Mouse (Mus musculus) hindbrain, embryonic 12.5 days (tissue): ENCODE data around the gene Gm47995. TPM values are rescaled to one million over a fixed set of nuclear protein-coding genes. Genes with fewer than 3 reads are reported as not detected.

Experiments
- ATAC-seq: fragments of 200-750 bp; cut with Nextera tagmentation; 2 replicates; pipeline ENCODE4 v1.8.0; 2017; ENCODE audit warnings: moderate TSS enrichment; ENCODE audit not compliant: low FRiP score
- H3K27ac ChIP-seq: fragments of 300-500 bp; sonication (generic); 2 replicates; pipeline ENCODE4 v1.5.1; 2016; ENCODE audit warnings: mild to moderate bottlenecking
- H3K27me3 ChIP-seq: fragments of 300-500 bp; sonication (generic); 2 replicates; pipeline ENCODE4 v1.6.1; 2016; ENCODE audit warnings: mild to moderate bottlenecking
- H3K36me3 ChIP-seq: fragments of 300-500 bp; sonication (generic); 2 replicates; pipeline ENCODE4 v1.6.1; 2016; ENCODE audit warnings: mild to moderate bottlenecking
- H3K4me1 ChIP-seq: fragments of 300-500 bp; sonication (generic); 2 replicates; pipeline ENCODE4 v1.6.1; 2016
- H3K4me2 ChIP-seq: fragments of 300-500 bp; sonication (generic); replicated peaks from 2 replicates; pipeline ENCODE4 v1.6.1; 2016; ENCODE audit warnings: mild to moderate bottlenecking
- H3K4me3 ChIP-seq: fragments of 300-500 bp; sonication (generic); 2 replicates; pipeline ENCODE4 v1.5.1; 2016; ENCODE audit warnings: mild to moderate bottlenecking
- H3K9ac ChIP-seq: fragments of 300-500 bp; sonication (generic); 2 replicates; pipeline ENCODE4 v1.6.1; 2016; ENCODE audit warnings: mild to moderate bottlenecking, moderate library complexity
- H3K9me3 ChIP-seq: fragments of 300-500 bp; sonication (generic); replicated peaks from 2 replicates; pipeline ENCODE4 v1.6.1; 2016; ENCODE audit warnings: mild to moderate bottlenecking
- WGBS: fragments of 180-500 bp; shearing (Covaris S2); methylation state at CpG from one replicate; pipeline ENCODE4 v1.1.7; 2016; 5-methylcytosine and 5-hydroxymethylcytosine counted together
- polyA plus RNA-seq: library from polyadenylated mRNA; unstranded; fragments of >200 nt; fragmentation: Nextera tagmentation; extraction: Ambion mirVana; gene quantifications from 2 replicates; pipeline ENCODE4 v1.2.1, GENCODE M21; 2016

The Gm47995 gene
- polyA plus RNA-seq, 1 experiment from 2014 or later = not detected

GRCm38 (mm10) chr1:151244013-151244412 lies 45.8 kb downstream of the Gm47995 start:
- Histone ChIP-seq H3K4me2 (no peak overlapping the region), H3K27ac (no peak overlapping the region), H3K4me3 (no peak overlapping the region), H3K27me3 (no peaks in the 10 kb centered on the region), H3K36me3 (no peaks in the 10 kb centered on the region), H3K4me1 (no peaks in the 10 kb centered on the region), H3K9me3 (no peaks in the 10 kb centered on the region), H3K9ac (no peak overlapping the region)
- 89% methylated on average over 5 of the region's 5 CpGs for WGBS
- no peak for ATAC-seq

- 92% methylated on average over 4 of the region's 4 CpGs for WGBS
- H3K36me3 ChIP-seq = no peaks in the 10 kb centered on the region
- no peak for ATAC-seq
- H3K4me3 ChIP-seq = no peak overlapping the region
- H3K9ac ChIP-seq = no peak overlapping the region
- no peak overlapping the region for H3K27ac ChIP-seq
- no peaks in the 10 kb centered on the region for H3K4me1 ChIP-seq
- H3K9me3 ChIP-seq = no peaks in the 10 kb centered on the region
- no peaks in the 10 kb centered on the region for H3K27me3 ChIP-seq
- no peak overlapping the region for H3K4me2 ChIP-seq
These were observed 46.5 kb downstream of the Gm47995 start for GRCm38 (mm10) chr1:151244761-151245160.

GRCm38 (mm10) chr1:151245165-151245564 lies 46.9 kb downstream of the Gm47995 start:
- H3K4me2 ChIP-seq = no peak overlapping the region

GRCm38 (mm10) chr1:151245846-151246245 lies 47.6 kb downstream of the Gm47995 start:
- Histone ChIP-seq H3K4me2 (no peak overlapping the region), H3K9ac (no peak overlapping the region), H3K4me3 (no peak overlapping the region), H3K4me1 (peaks cover 3% of the 10 kb centered on the region; the same call in 1 of the 2 replicates), H3K36me3 (no peaks in the 10 kb centered on the region), H3K27ac (no peak overlapping the region), H3K27me3 (no peaks in the 10 kb centered on the region), H3K9me3 (no peaks in the 10 kb centered on the region)
- ATAC-seq = no peak
- WGBS = 74% methylated on average over 2 of the region's 2 CpGs

More at GRCm38 (mm10) chr1:151245165-151245564, 46.9 kb downstream of the Gm47995 start:
- Histone ChIP-seq H3K9me3 (no peaks in the 10 kb centered on the region), H3K27ac (no peak overlapping the region), H3K36me3 (no peaks in the 10 kb centered on the region), H3K27me3 (no peaks in the 10 kb centered on the region), H3K9ac (no peak overlapping the region), H3K4me3 (no peak overlapping the region), H3K4me1 (no peaks in the 10 kb centered on the region)
- 91% methylated on average over 10 of the region's 10 CpGs for WGBS
- ATAC-seq = no peak

Other genes starting within 250 kb of the Gm47995 start
- gene Hmcn1, start 205.0 kb upstream of the Gm47995 start, polyA plus RNA-seq = 11.8 and 14.0 TPM in 2 replicates
- 0.95 and 0.96 TPM in 2 replicates for gene Gm47985, start 15.9 kb upstream of the Gm47995 start, polyA plus RNA-seq
- not detected in 2 replicates for gene Gm8947, start 6.1 kb upstream of the Gm47995 start, polyA plus RNA-seq
- 0.48 and 0.57 TPM in 2 replicates for gene 3110040M04Rik, start 5.7 kb downstream of the Gm47995 start, polyA plus RNA-seq
- 0.33 TPM in 1 of 2 replicates, not detected in the other for gene Gm47996, start 11.7 kb downstream of the Gm47995 start, polyA plus RNA-seq
- gene Ivns1abp, start 146.0 kb downstream of the Gm47995 start, polyA plus RNA-seq = 325 and 337 TPM in 2 replicates
- 28.4 and 28.8 TPM in 2 replicates for gene Swt1, start 230.0 kb downstream of the Gm47995 start, polyA plus RNA-seq
- 63.5 and 64.3 TPM in 2 replicates for gene Trmt1l, start 230.1 kb downstream of the Gm47995 start, polyA plus RNA-seq